ENCODE assay signal across 22 mouse cellular contexts in the genomic region with DNA sequence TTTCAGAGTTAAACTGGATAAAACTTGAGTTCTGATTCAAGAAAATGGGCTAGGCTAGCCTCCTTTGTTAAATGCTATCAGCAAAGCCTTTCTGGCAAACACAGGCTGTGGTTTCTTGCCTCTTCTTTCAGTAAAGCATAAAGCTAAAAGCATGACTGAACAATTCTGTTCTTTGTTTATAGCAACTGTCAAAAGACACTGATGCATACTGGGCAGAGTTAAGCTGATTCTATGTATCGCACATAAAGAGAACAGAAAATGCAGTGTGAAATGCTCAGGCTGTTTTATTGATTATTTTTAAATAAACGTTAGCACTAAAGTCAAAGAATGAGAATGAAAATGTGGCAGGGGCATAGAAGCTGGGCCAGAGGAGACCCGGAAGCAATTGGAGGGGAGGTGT.
A peak's percentile ranks its signal among the peaks of the same experiment; 100 is the strongest.
DNase-seq lines count a peak whose midpoint lies in the region; ATAC-seq lines count a peak whose summit lies in the region.
"Had no signal": no experiment of that assay in that cellular context is flagged by ENCODE, and none has a peak within 500 bp of the region (broad histone marks: within the 10 kb centered on the region; RNA-seq: fewer than 3 reads in every experiment).

No protein-coding gene starts in this region.

- H3K36me3 ChIP-seq in forebrain, embryonic 16.5 days (ENCODE audit: control insufficient read depth, insufficient read depth), result no peaks in the 10 kb centered on the region
- no peaks in the 10 kb centered on the region for H3K36me3 ChIP-seq in forebrain, embryonic 15.5 days
- H3K36me3 ChIP-seq in midbrain, embryonic 14.5 days (ENCODE audit: control insufficient read depth, insufficient read depth, low read length), result no peaks in the 10 kb centered on the region
- H3K36me3 ChIP-seq in midbrain, embryonic 16.5 days (ENCODE audit: control insufficient read depth, insufficient read depth, low read length), result no peaks in the 10 kb centered on the region
- H3K36me3 ChIP-seq: embryonic facial prominence, embryonic 15.5 days; heart, embryonic 15.5 days; hindbrain, embryonic 13.5 days had no signal

- H3K9me3 ChIP-seq in forebrain, embryonic 16.5 days (ENCODE audit: control insufficient read depth, low read length), result no peaks in the 10 kb centered on the region
- no peaks in the 10 kb centered on the region for H3K9me3 ChIP-seq in forebrain, embryonic 15.5 days
- no peaks in the 10 kb centered on the region for H3K9me3 ChIP-seq in midbrain, embryonic 14.5 days (ENCODE audit: control insufficient read depth, low read length)
- H3K9me3 ChIP-seq in midbrain, embryonic 16.5 days (replicated peaks; ENCODE audit: control insufficient read depth, low read length, poor library complexity, severe bottlenecking), result no peaks in the 10 kb centered on the region
- H3K9me3 ChIP-seq: embryonic facial prominence, embryonic 15.5 days; forebrain, embryonic 13.5 days; heart, embryonic 15.5 days; hindbrain, embryonic 13.5 days had no signal

- no peak overlapping the region for H3K27ac ChIP-seq in forebrain, embryonic 16.5 days (ENCODE audit: low read length)
- H3K27ac ChIP-seq in forebrain, embryonic 15.5 days (replicated peaks), result no peak overlapping the region; the same call in 1 of the 2 replicates
- H3K27ac ChIP-seq in midbrain, embryonic 14.5 days (replicated peaks; ENCODE audit: low read depth, low read length), result no peak overlapping the region
- H3K27ac ChIP-seq in midbrain, embryonic 16.5 days (ENCODE audit: low read length), result no peak overlapping the region
- H3K27ac ChIP-seq: embryonic facial prominence, embryonic 15.5 days; forebrain, embryonic 13.5 days; heart, adult 2 months; heart, embryonic 15.5 days; hindbrain, embryonic 13.5 days had no signal

- peak; percentile 55 for ATAC-seq in forebrain, embryonic 16.5 days
- ATAC-seq in forebrain, embryonic 15.5 days (replicated peaks), result no peak; the same call in 1 of the 2 replicates
- no peak for ATAC-seq in midbrain, embryonic 14.5 days (ENCODE audit: low FRiP score, low TSS enrichment)
- no peak for ATAC-seq in midbrain, embryonic 16.5 days

- H3K4me2 ChIP-seq in forebrain, embryonic 16.5 days (ENCODE audit: low read length), result no peak overlapping the region
- no peak overlapping the region for H3K4me2 ChIP-seq in forebrain, embryonic 15.5 days (replicated peaks)
- H3K4me2 ChIP-seq in midbrain, embryonic 14.5 days (ENCODE audit: low read length), result no peak overlapping the region
- H3K4me2 ChIP-seq in midbrain, embryonic 16.5 days (ENCODE audit: low read length), result no peak overlapping the region
- H3K4me2 ChIP-seq: embryonic facial prominence, embryonic 15.5 days; forebrain, embryonic 13.5 days; heart, embryonic 11.5 days; heart, embryonic 15.5 days; hindbrain, embryonic 13.5 days had no signal

- no peaks in the 10 kb centered on the region for H3K4me1 ChIP-seq in forebrain, embryonic 16.5 days (replicated peaks; ENCODE audit: control insufficient read depth, insufficient read depth, low read length)
- H3K4me1 ChIP-seq in forebrain, embryonic 15.5 days, result peaks cover 6% of the 10 kb centered on the region; the same call in 1 of the 2 replicates
- H3K4me1 ChIP-seq in midbrain, embryonic 14.5 days (ENCODE audit: control insufficient read depth, insufficient read depth, low read length), result no peaks in the 10 kb centered on the region
- no peaks in the 10 kb centered on the region for H3K4me1 ChIP-seq in midbrain, embryonic 16.5 days (ENCODE audit: control insufficient read depth, insufficient read depth, low read length)
- H3K4me1 ChIP-seq: embryonic facial prominence, embryonic 15.5 days; heart, embryonic 15.5 days had no signal

- no peak overlapping the region for H3K4me3 ChIP-seq in forebrain, embryonic 16.5 days (replicated peaks; ENCODE audit: low read length)
- H3K4me3 ChIP-seq in forebrain, embryonic 15.5 days, result no peak overlapping the region
- no peak overlapping the region for H3K4me3 ChIP-seq in midbrain, embryonic 14.5 days (replicated peaks; ENCODE audit: low read depth, low read length)
- H3K4me3 ChIP-seq in midbrain, embryonic 16.5 days (ENCODE audit: low read depth, low read length), result no peak overlapping the region
- H3K4me3 ChIP-seq: embryonic facial prominence, embryonic 15.5 days; forebrain, embryonic 13.5 days; heart, adult 2 months; heart, embryonic 15.5 days; hindbrain, embryonic 13.5 days had no signal

- 35% methylated on average over 3 of the region's 3 CpGs for WGBS in forebrain, embryonic 16.5 days
- WGBS in forebrain, embryonic 15.5 days, result 29% methylated on average over 3 of the region's 3 CpGs
- WGBS in midbrain, embryonic 14.5 days, result 33% methylated on average over 3 of the region's 3 CpGs
- WGBS in midbrain, embryonic 16.5 days, result 19% methylated on average over 3 of the region's 3 CpGs

- no peaks in the 10 kb centered on the region for H3K27me3 ChIP-seq in forebrain, embryonic 16.5 days (replicated peaks; ENCODE audit: control insufficient read depth, insufficient read depth, low read length)
- no peaks in the 10 kb centered on the region for H3K27me3 ChIP-seq in forebrain, embryonic 15.5 days
- H3K27me3 ChIP-seq in midbrain, embryonic 14.5 days (ENCODE audit: control insufficient read depth, insufficient read depth, low read length), result no peaks in the 10 kb centered on the region
- no peaks in the 10 kb centered on the region for H3K27me3 ChIP-seq in midbrain, embryonic 16.5 days (ENCODE audit: control insufficient read depth, insufficient read depth, low read depth, low read length)
- H3K27me3 ChIP-seq: CH12.LX; embryonic facial prominence, embryonic 15.5 days; forebrain, embryonic 13.5 days; heart, embryonic 15.5 days; hindbrain, embryonic 13.5 days had no signal

- no peak overlapping the region for H3K9ac ChIP-seq in forebrain, embryonic 16.5 days (replicated peaks; ENCODE audit: low read depth, low read length)
- H3K9ac ChIP-seq in forebrain, embryonic 15.5 days (replicated peaks), result no peak overlapping the region
- no peak overlapping the region for H3K9ac ChIP-seq in midbrain, embryonic 14.5 days (replicated peaks; ENCODE audit: low read length)
- no peak overlapping the region for H3K9ac ChIP-seq in midbrain, embryonic 16.5 days (ENCODE audit: low read depth, low read length)
- H3K9ac ChIP-seq: embryonic facial prominence, embryonic 15.5 days; forebrain, embryonic 13.5 days; heart, embryonic 15.5 days; hindbrain, embryonic 13.5 days had no signal

- peak; percentile 5 for DNase-seq in midbrain, embryonic 14.5 days
- peak; percentile 6 for DNase-seq in 3T3-L1 (ENCODE audit: low read depth, low spot score)
- peak; percentile 12 for DNase-seq in brain, embryonic 18.5 days (ENCODE audit: low read depth, low spot score)
- no peak for DNase-seq in left cerebral cortex, adult 18-20 months (ENCODE audit: low spot score in 2 of 2)
- DNase-seq: adrenal gland, adult 2 months; adrenal gland, postnatal 25 days; cerebellum, adult 11 months; cerebellum, adult 8-10 months; cerebellum, postnatal 14 days; embryo, embryonic 11 days; gastrocnemius, postnatal 14 days; heart, adult 2 months; heart, postnatal 14 days had no signal

Comparison
In these comparisons a context has a peak if more than half of its experiments do, and no peak if none do; other contexts are left out.
1. DNase-seq: peak in midbrain, embryonic 14.5 days (single experiment), 3T3-L1 (single experiment) and brain, embryonic 18.5 days (single experiment); none in left cerebral cortex, adult 18-20 months (0 of 2).